Mouse (Mus musculus): ENCODE measurements around the gene Slc22a15. TPM values are rescaled to one million over a fixed set of nuclear protein-coding genes. Genes with fewer than 3 reads are reported as not detected.

Gene Slc22a15
- 3.3 and 11.3 TPM in 2 replicates for polyA plus RNA-seq (2012; ENCODE audit: low replicate concordance)

GRCm38 (mm10) chr3:101923843-101924740 is at the start of gene Slc22a15:
TSS of gene Slc22a15 (minus strand) at chr3:101924453.

GRCm38 (mm10) chr3:101848816-101849215 is 75.4 kb downstream of the Slc22a15 start, which contains the start of gene Mab21l3:
TSS of gene Mab21l3 (minus strand) at chr3:101848959.

Other genes with a start within 250 kb of the Slc22a15 start
- gene Mab21l3, start 75.5 kb downstream of the Slc22a15 start, polyA plus RNA-seq (2012; ENCODE audit: low replicate concordance): 0.36 and 1.7 TPM in 2 replicates
- not detected in 2 replicates for gene Nhlh2, start 85.6 kb upstream of the Slc22a15 start, polyA plus RNA-seq (2012; ENCODE audit: low replicate concordance)
- not detected in 2 replicates for gene Casq2, start 162.0 kb upstream of the Slc22a15 start, polyA plus RNA-seq (2012; ENCODE audit: low replicate concordance)